Mouse (Mus musculus): ENCODE measurements around the gene Fnip2.

Fnip2 gene

DNA sequence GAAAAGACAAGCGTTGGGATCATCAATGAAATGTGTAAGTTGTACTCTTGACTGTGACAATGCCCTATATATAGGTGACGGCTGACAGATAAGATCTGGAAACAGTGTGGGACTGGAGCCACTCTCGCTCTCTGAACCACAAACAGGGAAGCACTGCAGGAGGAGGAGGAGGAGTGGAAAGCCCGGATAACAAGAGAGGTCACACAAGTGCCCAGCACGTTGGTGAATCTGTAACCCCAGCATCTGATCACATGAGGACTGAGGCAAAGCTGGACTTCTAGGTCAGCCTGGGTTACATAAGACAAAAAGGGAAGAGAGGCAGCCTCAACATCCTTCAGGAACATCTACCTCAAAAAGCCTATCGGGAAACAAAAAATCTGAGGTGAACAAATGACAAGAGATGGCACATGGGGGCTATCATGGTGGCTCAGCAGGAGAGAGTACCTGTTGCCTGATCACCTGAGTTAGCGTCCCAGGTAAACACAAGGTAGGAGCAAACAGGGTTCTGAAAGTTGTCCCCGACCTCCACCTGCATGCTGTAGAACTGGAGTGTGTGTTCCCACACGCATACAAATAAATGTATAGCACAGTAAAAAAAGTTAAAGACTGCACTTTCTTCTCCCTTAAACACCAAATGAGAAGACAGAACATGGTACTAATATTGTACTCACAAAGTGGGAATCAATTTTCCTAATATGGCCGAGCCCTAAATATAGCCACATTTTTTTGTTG lies 2.6 kb downstream of the Fnip2 start:
- in situ Hi-C loops (cut with MboI, MseI) = no loop called here

DNA sequence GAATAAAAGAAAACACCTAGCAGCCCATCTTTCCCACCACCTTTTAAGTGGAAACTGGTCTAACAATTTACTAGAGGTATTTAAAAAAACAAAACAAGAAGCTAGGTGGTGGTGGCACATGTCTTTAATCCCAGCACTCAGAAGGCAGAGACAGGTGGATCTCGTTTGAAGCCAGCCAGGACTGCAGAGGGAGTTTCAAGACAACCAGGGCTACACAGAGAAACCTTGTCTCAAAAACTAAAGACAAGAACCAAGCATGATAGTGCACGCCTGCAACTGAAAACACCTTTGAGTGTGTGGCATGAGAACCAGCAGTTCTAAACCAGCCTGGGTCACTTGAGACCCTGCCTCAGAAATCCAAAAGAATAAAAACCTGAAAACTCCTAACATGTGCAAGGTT lies 4.1 kb downstream of the Fnip2 start:
- in situ Hi-C loops (cut with MboI, MseI) = no loop called here

DNA sequence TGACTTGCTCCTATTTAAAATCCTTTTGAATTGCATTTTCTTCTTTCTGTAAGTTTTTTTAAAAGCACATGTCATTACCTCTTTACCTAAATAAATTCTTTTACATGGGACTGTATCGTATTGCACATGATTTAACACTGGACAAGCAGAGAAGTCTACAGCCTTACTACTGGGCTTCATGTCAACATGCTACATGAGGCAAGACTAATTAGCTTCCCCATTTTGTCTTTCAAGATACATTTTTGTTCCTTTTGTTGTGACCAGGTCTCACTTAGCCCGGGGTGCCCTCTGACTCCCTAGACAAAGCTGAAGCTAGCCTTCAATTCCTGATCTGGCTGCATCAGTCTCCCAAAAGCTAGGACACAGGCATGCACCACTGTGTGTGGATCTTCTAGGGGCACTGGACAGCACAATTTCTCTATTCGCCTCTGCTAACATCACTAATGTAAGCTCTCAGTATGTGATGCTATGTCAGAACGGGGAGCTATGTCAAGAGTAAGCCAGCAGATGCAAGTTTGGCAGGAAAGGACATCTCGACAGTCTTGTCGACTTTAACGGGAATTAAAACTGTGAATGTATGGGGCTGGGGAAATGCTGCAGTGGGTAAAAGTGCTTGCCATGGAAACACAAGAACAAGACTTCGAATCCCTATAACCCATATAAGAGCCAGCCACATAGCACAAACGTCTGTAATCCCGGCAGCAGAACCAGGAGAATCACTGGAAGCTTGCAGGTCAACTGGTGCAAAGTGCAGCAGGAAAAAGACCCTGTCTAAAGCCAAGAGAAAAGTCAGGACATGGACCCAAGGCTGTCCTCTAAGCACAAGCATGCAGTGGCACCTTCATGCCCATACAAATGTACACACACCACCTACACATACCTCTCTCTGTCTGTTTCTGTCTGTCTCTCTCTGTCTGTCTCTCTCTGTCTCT lies 5.5 kb downstream of the Fnip2 start:
- in situ Hi-C loops (cut with MboI, MseI) = no loop called here

DNA sequence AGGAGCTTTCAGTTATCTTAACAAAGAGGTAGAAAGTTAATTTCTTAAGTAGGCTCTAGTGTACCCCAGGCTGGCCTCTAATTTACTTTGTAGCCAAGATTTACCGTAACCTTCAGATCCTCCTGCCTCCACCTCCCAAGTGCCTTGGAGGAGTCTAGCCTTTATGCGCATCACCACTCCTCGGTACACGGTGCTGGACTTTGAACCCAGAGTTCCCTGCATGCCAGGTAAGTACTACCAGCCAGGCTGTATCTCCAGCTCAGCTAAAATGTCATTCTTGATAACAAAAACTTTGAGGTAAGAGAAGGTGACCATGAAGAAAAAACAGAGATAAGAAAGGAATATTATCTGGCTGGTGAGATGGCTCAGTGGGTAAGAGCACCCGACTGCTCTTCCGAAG lies 7.0 kb downstream of the Fnip2 start:
- in situ Hi-C loops (cut with MboI, MseI) = no loop called here

DNA sequence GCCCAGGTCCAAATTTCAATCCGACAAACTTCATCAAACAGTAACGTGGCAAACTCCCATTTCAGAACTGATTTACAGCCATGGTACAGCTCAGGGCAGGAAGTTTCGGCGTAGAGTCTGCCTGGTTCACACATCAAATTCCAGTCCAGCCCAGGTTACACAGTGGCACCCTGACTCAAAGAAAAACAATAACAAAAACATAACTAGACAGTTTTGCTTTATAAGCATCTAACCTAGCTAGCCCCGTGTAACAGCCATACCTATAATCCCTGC lies 7.9 kb downstream of the Fnip2 start:
- in situ Hi-C loops (cut with MboI, MseI) = no loop called here

DNA sequence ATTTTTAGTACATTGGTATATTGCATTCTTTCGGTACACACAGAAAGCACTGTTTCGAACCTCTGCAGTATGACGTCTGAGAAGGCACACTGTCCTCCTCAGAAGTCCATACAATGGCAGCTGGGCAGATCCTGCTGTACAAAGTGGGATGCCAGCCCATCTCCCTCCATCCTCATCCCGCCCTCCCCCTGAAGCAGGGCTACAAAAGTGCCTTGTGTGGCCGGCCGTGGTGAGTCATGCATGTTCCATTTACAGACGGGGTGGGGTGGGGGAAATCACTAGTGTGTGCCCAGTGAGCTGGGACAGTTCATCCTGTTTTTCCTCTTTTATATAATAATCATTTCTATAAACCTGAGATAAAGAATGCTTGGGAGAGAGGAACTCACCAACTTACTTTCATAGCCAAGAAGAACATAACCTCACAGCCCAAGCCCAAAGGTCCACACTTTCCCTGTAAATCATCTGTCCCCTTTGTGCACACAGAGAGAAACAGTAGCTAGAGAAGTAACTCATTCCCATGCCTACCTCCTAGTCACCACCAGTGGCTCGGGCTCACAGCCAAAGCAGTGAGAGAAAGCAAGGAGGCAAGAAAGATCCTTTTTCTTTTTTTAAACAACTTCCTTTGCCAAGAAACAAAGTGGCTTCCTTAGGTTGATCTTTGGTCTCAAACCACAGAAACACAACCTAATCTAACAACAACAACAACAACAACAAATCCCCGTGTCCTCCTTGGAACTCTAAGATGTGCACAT lies 8.4 kb downstream of the Fnip2 start:
- in situ Hi-C loops (cut with MboI, MseI) = no loop called here

DNA sequence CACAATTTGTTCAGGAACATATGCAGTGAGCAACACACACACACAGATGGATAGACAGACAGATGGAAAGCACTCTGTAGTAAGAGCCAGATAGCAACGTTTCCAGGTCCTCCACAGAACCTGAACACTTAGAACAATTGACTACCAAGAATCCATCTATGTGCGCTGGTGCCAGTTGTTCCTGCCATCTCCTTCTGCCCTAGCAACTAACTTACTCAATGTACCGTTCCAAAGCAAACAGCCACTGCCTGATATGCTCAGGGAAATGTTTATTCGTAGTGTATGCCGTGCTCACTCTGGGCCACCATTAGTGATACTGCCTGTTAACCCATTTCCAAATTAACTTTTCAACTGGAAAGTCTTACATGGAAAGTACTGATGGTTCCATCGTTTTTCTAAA lies 12.5 kb downstream of the Fnip2 start:
- in situ Hi-C loops (cut with MboI, MseI) = no loop called here

DNA sequence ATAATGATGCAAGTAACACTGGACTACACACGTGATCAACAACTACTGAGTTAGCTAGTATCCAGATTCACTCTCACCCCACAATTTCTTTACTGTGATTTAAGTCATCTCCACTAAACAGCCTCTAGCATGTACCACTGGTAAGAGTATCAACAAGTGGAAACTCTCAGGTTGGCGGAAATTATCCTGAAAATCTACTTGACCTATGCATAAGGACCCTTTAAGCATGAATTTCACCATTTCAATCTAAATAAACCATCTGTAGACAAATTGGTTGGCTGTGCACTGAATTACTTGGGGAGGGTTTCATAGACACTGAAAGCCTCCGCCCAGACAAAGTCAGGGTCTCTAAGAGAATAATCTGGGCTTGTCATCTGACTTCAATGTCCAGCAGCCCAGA lies 13.8 kb downstream of the Fnip2 start:
- in situ Hi-C loops (cut with MboI, MseI) = no loop called here

DNA sequence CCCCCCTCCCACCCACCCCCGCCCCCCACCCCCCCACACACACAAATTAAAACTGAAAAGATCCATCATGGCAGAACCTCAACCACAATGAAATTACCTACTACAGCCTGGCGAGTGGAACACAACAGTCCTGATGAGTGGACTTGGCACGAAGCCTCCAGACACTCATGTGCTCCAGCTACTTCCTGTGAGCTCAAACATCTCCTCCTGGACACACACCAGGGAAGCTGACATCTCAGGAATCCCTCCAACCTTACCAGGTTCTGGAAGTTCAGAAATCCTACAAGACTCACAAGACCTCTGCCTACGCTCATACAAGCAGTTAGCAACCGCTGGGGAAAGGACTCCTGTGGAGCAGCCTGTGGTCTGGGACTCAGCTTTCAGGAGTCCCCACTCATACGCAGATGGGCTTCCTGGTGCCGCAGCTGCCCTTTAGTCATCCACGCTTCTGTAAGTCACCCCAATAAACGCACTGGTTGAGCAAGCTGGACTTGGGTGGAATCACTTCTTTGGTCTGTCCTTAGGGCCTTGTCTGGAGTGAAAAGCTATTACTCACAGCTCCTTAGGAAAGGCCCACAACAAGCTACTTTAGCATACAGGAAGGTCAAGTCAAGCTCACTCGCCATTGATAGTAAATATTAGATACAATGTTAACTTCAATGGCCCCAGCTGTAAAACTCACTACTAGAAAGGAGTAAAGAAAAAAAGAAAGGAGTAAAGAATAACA lies 15.6 kb downstream of the Fnip2 start:
- in situ Hi-C loops (cut with MboI, MseI) = no loop called here

DNA sequence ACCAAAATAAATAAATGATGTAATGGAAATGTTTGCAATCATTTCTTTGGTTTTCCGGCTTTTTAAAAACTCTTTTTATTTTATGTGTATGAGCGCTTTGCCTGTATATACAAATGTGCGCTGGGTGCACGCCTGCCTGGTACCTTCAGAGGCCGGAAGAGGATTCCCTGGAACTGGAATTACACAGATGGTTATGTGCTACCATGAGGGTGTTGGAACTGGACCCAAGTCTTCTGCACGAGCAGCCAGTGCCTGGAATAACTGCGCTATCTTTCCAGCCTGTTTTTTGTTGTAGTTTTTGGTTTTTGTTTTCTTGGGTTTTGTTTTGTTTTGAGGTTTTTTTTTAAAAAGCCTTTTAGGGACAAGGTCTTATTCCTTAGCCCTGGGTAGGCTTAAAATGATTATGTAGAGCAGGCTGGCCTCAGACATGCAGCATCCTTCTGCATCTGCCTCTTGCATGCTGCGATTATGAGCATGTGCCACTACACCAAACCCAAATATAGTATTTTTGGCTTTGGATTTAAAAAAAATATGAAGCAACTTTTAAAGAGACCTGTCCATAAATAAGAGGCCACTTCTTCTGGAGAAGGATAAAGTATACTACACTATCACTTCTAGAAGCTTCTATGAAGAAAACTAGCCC lies 17.7 kb downstream of the Fnip2 start:
- in situ Hi-C loops (cut with MboI, MseI) = no loop called here

DNA sequence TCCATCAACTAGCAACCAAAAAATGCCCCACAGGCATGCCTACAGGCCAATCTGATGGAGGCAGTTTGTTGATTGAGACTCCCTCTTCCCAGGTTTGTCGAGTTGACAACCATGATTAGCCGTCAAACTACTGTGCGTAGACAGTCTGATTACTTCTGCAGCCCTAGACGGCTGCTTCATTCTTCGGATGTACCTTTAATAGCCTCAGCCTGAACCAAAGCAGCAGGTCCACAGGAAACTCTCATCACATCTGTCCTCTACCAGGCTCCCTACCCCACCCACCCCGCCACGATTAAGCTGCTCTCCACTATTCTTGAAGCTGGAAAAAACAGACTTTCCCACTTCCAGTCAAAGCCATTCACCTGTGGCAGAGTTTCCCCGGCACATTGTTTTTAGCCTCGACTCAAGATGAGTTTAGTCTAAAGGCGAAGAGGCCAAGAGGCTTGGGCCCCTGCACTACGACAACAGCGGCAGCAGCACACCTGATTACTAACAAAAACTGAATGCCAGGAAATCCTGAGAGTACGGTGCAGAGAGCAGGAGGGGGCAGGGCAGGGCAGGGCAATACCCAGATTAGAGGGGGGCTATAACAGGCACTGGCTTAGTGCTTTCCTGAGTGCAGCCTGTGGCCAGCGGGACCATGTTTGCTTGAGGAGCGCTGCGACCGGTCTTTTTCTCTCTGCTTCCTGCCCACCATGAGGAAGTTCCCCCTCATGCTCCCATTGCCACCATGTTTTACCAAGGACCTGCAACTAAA lies 18.7 kb downstream of the Fnip2 start:
- in situ Hi-C loops (cut with MboI, MseI) = no loop called here

DNA sequence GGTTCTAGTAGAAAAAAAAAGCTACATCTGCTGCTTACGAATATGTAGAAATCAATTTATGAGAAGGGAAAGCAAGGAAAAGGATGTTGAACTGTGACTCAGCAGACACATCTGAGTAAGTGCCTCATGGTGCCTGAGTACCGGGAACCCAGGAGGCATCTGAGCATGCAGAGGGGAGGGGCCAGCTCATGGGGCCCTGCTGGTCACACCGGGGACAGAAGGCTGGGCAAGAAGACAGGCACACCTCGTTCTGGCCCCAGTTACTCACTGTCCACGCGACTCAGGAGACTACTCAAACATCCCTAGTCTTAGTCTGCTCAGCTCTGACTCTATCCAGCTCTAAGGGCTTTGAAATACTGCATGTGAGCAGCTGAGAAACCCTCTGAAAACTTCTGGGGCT lies 25.0 kb downstream of the Fnip2 start:
- in situ Hi-C loops (cut with MboI, MseI) = no loop called here

DNA sequence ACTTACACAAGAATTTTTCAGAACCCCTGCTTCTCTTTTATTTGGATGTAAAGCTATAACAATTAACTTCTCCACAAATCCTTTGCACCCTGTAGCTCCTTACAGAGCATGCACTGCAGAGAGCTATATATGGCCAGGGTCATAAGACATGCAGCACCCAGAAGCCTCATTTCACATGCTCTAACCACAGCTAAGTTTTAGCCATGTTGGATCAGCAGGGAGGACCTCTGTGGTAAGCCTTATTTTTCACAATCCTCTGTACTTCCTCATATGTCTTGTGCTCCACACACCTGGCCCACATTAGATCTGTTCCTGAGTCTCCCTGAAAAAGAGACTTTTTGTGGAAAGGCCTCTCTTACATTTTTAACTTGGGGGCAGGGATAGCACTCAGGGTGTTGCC lies 27.9 kb downstream of the Fnip2 start:
- in situ Hi-C loops (cut with MboI, MseI) = loop anchor here (10.0 kb wide), 1 partner anchor 65 kb away; no protein-coding TSS in a partner anchor

DNA sequence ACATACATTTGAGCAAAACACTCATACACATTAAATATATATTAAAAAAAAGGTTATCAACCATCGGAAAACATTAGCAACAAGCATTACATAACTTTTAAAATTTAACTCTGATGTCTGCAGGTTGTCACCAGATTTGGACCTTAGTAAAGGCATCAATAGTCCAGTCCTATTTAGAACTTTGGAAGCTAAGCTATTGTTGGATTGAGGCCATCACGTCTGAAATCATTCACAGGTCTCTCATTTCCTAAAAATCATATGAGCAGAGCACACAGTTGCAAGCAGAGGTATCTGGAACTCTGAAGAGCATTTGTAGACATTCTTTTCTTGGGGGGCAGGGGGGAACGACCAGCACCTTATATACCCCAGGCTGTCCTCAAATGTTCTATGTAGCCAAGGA lies 28.5 kb downstream of the Fnip2 start:
- in situ Hi-C loops (cut with MboI, MseI) = loop anchor here (10.0 kb wide), 1 partner anchor 64 kb away; no protein-coding TSS in a partner anchor

DNA sequence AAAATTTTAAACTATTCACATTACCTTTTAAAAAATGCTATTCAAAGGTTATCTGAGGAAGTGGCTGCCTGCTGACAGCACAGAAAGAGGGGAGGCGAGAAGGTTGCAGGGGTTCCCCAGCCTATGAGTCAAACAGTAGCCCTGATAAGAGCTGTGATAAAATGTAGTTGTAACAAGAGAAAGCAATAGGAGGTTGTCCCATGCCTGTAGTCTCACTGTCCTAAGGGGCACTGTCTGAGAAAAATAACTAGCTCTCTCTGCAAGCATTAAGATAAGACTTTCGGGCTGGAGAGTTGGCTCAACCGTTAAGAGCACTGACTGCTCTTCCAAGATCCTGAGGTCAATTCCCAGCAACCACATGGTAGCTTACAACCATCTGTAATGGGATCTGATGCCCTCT lies 29.3 kb downstream of the Fnip2 start:
- in situ Hi-C loops (cut with MboI, MseI) = loop anchor here (10.0 kb wide), 1 partner anchor 64 kb away; no protein-coding TSS in a partner anchor

DNA sequence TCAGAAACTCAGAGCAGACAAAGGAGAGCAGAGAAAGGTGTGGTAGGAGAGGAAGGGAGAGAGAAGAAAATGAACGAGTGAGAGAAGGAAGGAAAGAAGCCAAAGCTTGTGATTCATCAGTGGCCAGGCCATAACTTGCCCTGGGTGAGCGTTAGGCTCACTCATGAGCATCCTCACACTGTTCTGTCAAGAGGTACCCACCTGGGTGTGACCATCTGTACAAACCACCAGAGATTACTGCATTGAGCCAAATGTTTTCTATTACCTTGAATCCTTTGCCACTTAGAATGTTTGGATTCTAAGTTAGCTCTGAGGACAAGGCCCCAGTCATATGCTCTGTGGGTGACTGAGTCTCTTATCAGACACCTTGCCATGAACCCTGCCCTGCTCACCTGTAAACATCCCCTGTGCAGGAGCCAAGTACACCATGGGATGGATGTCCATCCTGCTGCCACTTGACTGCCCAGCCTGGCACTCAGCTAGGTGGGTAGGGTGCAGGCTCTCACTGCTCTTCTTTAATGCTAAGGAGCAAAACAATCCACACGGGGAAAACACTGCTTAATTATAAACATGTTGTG lies 29.9 kb downstream of the Fnip2 start:
- in situ Hi-C loops (cut with MboI, MseI) = loop anchor here (10.0 kb wide), 1 partner anchor 63 kb away; no protein-coding TSS in a partner anchor

DNA sequence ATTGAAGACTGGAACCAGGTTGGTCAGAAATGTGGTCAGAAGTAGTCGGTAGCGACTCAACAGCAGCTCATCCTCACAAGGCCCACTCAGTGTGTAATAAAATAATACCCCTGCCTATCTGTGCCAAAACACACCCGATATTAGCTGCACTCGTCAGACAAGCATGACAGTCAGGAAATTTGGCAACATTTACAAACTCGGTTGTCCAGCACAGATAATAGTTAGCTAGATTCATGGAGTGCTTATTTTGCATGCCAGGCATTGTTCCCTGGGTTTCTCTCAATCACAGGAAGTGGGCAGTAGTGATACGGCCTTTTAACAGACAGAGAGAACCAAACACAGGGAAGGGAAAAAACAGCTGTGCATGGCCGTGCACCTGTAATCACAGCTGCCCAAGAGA lies 30.6 kb downstream of the Fnip2 start:
- in situ Hi-C loops (cut with MboI, MseI) = loop anchor here (10.0 kb wide), 1 partner anchor 62 kb away; no protein-coding TSS in a partner anchor

DNA sequence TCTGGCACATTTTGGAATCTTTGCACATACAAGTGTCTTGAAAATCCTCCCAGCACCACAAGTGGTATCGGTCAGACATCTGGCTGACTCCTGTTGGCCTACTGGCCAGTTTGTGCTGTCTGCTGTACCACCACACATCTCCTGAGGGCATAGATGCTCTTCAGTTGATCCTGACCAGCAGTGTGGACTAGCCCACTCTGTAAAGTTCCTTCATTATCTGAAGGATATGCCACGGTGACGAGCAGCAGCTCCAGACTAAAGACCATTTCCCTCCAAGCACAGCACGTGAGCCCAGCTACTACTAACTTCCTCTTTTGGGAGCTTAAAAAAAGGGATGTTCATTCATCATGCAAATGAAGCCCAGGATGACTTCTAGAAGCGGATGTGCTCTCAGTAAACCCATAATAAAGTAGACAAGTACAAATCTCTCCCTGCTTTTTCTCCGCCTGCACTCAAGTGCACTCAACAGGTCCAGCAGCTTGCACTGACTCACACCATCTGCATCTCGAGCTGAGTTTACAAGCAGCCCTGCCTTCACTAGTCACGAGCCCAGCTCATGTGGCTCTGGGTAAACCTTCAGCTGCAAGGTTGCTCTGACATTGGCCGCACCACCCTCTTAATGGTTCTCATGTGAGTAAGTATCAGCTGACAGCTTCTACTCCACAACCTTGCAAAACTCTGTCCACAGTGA lies 35.9 kb downstream of the Fnip2 start:
- in situ Hi-C loops (cut with MboI, MseI) = loop anchor here (10.0 kb wide), 1 partner anchor 57 kb away; no protein-coding TSS in a partner anchor

DNA sequence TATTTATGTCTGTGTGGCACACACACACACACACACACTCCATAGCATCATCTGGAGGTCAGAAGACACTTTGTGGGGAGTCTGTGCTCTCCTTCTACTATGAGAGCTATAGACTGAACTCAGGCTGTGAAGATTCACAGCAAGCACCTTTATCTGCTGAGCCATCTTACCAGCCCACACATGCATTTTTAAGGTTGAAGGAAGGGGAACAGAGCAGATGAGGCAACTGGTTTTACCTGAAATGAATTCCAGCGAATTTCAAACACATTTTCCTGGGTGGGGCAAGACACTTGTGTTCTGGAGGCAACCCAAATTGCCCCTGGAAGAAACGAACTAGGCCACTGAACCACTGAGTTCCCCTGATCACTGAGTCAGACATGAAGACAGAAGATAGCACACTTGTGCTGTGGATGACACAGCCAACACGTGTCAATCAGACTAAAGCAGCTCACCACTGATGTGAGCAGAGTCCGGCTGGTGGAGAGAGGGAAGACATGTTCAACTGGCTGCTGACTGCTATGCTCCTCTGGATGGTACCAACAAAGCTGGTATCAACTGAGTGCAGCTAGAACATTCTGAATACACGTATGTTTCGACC lies 38.0 kb downstream of the Fnip2 start:
- in situ Hi-C loops (cut with MboI, MseI) = loop anchor here (10.0 kb wide), 1 partner anchor 55 kb away; no protein-coding TSS in a partner anchor

Data from T-helper 1 cell (primary cell).